Mouse (Mus musculus) kidney, adult 18-20 months (tissue): ENCODE measurements around the gene Ccdc136.
A peak's percentile ranks its signal among the peaks of the same experiment; 100 is the strongest.

ENCODE experiments used
- DNase-seq: peaks from one replicate; pipeline ENCODE4 v3.0.0; 2021

Gene Ccdc136

GRCm38 (mm10) chr6:29444773-29445172 is 48.7 kb downstream of the Ccdc136 start:
- peak; percentile 50 for DNase-seq

- no peak for DNase-seq
Observed at GRCm38 (mm10) chr6:29445354-29445753, 49.2 kb downstream of the Ccdc136 start.

GRCm38 (mm10) chr6:29449858-29450257 is 53.7 kb downstream of the Ccdc136 start:
- no peak for DNase-seq

- DNase-seq = no peak
Observed at GRCm38 (mm10) chr6:29450667-29451066, 54.6 kb downstream of the Ccdc136 start.

- no peak for DNase-seq
Observed at GRCm38 (mm10) chr6:29461502-29461901, 65.4 kb downstream of the Ccdc136 start.

- DNase-seq = no peak
Observed at GRCm38 (mm10) chr6:29463388-29463787, 67.3 kb downstream of the Ccdc136 start.

- peak; percentile 92 for DNase-seq
Observed at GRCm38 (mm10) chr6:29467583-29468354, 71.7 kb downstream of the Ccdc136 start, which contains the start of gene Atp6v1f. TSS of gene Atp6v1f (plus strand) at chr6:29467718.

- peak; percentile 42 for DNase-seq
Observed at GRCm38 (mm10) chr6:29468851-29469250, 72.7 kb downstream of the Ccdc136 start.

- DNase-seq = no peak
Observed at GRCm38 (mm10) chr6:29471137-29471536, 75.0 kb downstream of the Ccdc136 start, which contains the start of gene Atp6v1fnb. TSS of gene Atp6v1fnb (plus strand) at chr6:29471437.

- DNase-seq = peak; percentile 90
Observed at GRCm38 (mm10) chr6:29473941-29474691, 78.0 kb downstream of the Ccdc136 start.

- DNase-seq = peak; percentile 50
Observed at GRCm38 (mm10) chr6:29474736-29475135, 78.6 kb downstream of the Ccdc136 start.
